Mouse (Mus musculus) adrenal gland, adult 18-20 months (tissue): ENCODE data around the gene C1galt1c1. TPM values are rescaled to one million over a fixed set of nuclear protein-coding genes. Genes with fewer than 3 reads are reported as not detected.

Source experiments
- total RNA-seq, 2 experiments: library from RNA; stranded (reverse); gene quantifications; 1 replicate in 1 of 2; 2 replicates in 1 of 2; pipeline ENCODE4 v1.2.3; 2021

C1galt1c1 gene
- total RNA-seq, 2 experiments from 2014 or later = 24.8 to 28.0 TPM

Other genes starting within 250 kb of the C1galt1c1 start
- gene Lamp2, start 178.6 kb downstream of the C1galt1c1 start, total RNA-seq = 100 to 1,000 TPM; 213 to 242 TPM
- 10 to 100 TPM; 31.6 to 33.8 TPM for gene Cul4b, start 58.9 kb downstream of the C1galt1c1 start, total RNA-seq
- gene Mcts1, start 34.5 kb downstream of the C1galt1c1 start, total RNA-seq = 10 to 100 TPM; 74.0 to 83.0 TPM
- gene 6030498E09Rik, start 137.6 kb upstream of the C1galt1c1 start, total RNA-seq = under 1 TPM in 1 of 2 experiments, not detected in 1; 0.22 TPM